Mouse (Mus musculus): ENCODE results near the gene Trim7.
A peak's percentile ranks its signal among the peaks of the same experiment; 100 is the strongest.
"Not testable (repeated sequence)": the region's sequence is repeated elsewhere in the genome, so short reads cannot be mapped to it uniquely, and the experiment has no call there.

Gene Trim7

GRCm38 (mm10) chr11:48825979-48826751 is at the start of gene Trim7, which contains the start of gene Gm12184:
Trim7 (plus strand) TSS chr11:48826140.
Gm12184 (minus strand) TSS chr11:48826655.
- not testable (repeated sequence) for DNase-seq (ENCODE audit: low spot score)

- peak; percentile 57 for DNase-seq (ENCODE audit: low spot score)
Observed at GRCm38 (mm10) chr11:48776664-48777063, 49.3 kb upstream of the Trim7 start.

GRCm38 (mm10) chr11:48777303-48777702 is 48.6 kb upstream of the Trim7 start:
- no peak for DNase-seq (ENCODE audit: low spot score)

GRCm38 (mm10) chr11:48779450-48779849 is 46.5 kb upstream of the Trim7 start:
- no peak for DNase-seq (ENCODE audit: low spot score)

GRCm38 (mm10) chr11:48782243-48782642 is 43.7 kb upstream of the Trim7 start:
- DNase-seq (ENCODE audit: low spot score): no peak

- DNase-seq (ENCODE audit: low spot score): no peak
Observed at GRCm38 (mm10) chr11:48787455-48788211, 38.3 kb upstream of the Trim7 start.

GRCm38 (mm10) chr11:48788311-48789089 is 37.4 kb upstream of the Trim7 start:
- DNase-seq (ENCODE audit: low spot score): peak; percentile 84

- no peak for DNase-seq (ENCODE audit: low spot score)
Observed at GRCm38 (mm10) chr11:48789215-48789614, 36.7 kb upstream of the Trim7 start.

- peak; percentile 93 for DNase-seq (ENCODE audit: low spot score)
Observed at GRCm38 (mm10) chr11:48789973-48790823, 35.7 kb upstream of the Trim7 start.

- no peak for DNase-seq (ENCODE audit: low spot score)
Observed at GRCm38 (mm10) chr11:48790946-48791345, 35.0 kb upstream of the Trim7 start.

- not testable (repeated sequence) for DNase-seq (ENCODE audit: low spot score)
Observed at GRCm38 (mm10) chr11:48791894-48792293, 34.0 kb upstream of the Trim7 start.

- no peak for DNase-seq (ENCODE audit: low spot score)
Observed at GRCm38 (mm10) chr11:48793184-48793583, 32.8 kb upstream of the Trim7 start.

GRCm38 (mm10) chr11:48795221-48795620 is 30.7 kb upstream of the Trim7 start:
- DNase-seq (ENCODE audit: low spot score): no peak

GRCm38 (mm10) chr11:48796290-48796689 is 29.6 kb upstream of the Trim7 start:
- no peak for DNase-seq (ENCODE audit: low spot score)

- no peak for DNase-seq (ENCODE audit: low spot score)
Observed at GRCm38 (mm10) chr11:48797287-48797686, 28.7 kb upstream of the Trim7 start.

- no peak for DNase-seq (ENCODE audit: low spot score)
Observed at GRCm38 (mm10) chr11:48798308-48798707, 27.6 kb upstream of the Trim7 start.

GRCm38 (mm10) chr11:48798984-48799920 is 26.7 kb upstream of the Trim7 start:
- peak; percentile 52 for DNase-seq (ENCODE audit: low spot score)

GRCm38 (mm10) chr11:48799921-48800701 is 25.8 kb upstream of the Trim7 start, which contains the start of gene Rack1:
Rack1 (plus strand) TSS chr11:48800332.
- DNase-seq (ENCODE audit: low spot score): peak; percentile 87
